Mouse (Mus musculus) lung, adult 2 months (tissue): ENCODE measurements at regions not wholly inside any gene's neighbourhood (a gene's known extent, or its start where the extent isn't known, plus 50 kb on each side); places are given as distances from the start of the nearest gene placed in this dataset.

Source experiments
- CTCF ChIP-seq: fragments of 200-500 bp; IDR thresholded peaks from 2 replicates; pipeline ENCODE4 v1.5.1; 2011; ENCODE audit warnings: mild to moderate bottlenecking, low read length, control low read depth; ENCODE audit not compliant: insufficient read depth
- POLR2A ChIP-seq: fragments of 200-500 bp; IDR thresholded peaks from 2 replicates; pipeline ENCODE4 v1.6.1; 2011; ENCODE audit warnings: low read depth, mild to moderate bottlenecking, control low read depth, low read length, borderline replicate concordance; ENCODE audit errors: extremely low read depth

DNA sequence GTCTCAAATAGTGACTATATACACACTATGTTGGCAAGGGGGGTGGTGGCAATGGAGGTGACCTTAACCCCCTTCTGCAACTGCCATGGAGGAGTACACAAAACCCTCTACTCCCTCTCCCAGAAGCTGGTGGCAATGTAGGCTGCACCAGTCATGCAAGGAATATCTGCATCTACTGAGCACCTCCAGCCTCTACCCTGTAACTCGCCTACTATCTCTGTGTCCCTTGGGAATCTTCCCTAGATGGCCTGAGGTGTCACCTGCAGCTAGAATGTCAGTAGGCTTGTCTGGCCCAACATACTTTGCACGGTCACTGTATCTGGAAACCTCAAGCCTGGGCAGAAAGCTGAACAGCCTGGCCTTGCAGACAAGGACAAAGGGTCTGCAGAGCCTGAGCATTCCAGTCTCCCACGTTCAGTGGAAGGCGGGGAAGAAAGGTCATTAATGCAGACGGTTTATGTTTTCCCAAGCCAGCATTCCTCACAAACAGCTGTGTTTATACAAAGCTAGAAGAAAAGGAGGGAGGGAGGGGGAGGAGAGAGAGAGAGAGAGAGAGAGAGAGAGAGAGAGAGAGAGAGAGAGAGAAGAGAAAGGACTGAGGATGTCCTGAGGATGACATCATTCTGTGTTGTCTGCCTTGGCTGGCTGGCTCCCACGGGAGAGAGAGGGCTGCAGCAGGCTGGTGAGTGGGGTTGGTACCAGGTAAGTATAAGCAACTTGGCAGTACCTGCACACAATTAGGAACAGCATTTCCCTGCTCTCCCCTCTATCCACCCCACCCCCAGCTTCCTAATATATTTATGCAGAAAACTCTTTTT, 380.3 kb downstream of the Tns1 start:
- no peak for TF ChIP-seq CTCF
- no peak for TF ChIP-seq POLR2A
